Comparison of ENCODE assay signal across 26 mouse cellular contexts in genomic region chr1:71342861-71343554, GRCm38 (mm10).
A peak's percentile ranks its signal among the peaks of the same experiment; 100 is the strongest.
DNase-seq lines count a peak whose midpoint lies in the region; ATAC-seq lines count a peak whose summit lies in the region.
"Had no signal": no experiment of that assay in that cellular context is flagged by ENCODE, and none has a peak within 500 bp of the region (broad histone marks: within the 10 kb centered on the region; RNA-seq: fewer than 3 reads in every experiment).

No protein-coding gene starts in this region.

- H3K9me3 ChIP-seq in forebrain, embryonic 16.5 days (ENCODE audit: control insufficient read depth, low read length): no peaks in the 10 kb centered on the region
- no peaks in the 10 kb centered on the region for H3K9me3 ChIP-seq in forebrain, embryonic 10.5 days
- no peaks in the 10 kb centered on the region for H3K9me3 ChIP-seq in midbrain, embryonic 14.5 days (ENCODE audit: control insufficient read depth, low read length)
- no peaks in the 10 kb centered on the region for H3K9me3 ChIP-seq in midbrain, embryonic 13.5 days
- H3K9me3 ChIP-seq: embryonic facial prominence, embryonic 10.5 days; embryonic facial prominence, embryonic 15.5 days; heart, embryonic 13.5 days; kidney, embryonic 15.5 days; limb, embryonic 13.5 days; lung, embryonic 15.5 days had no signal

- no peak overlapping the region for H3K27ac ChIP-seq in forebrain, embryonic 16.5 days (ENCODE audit: low read length)
- no peak overlapping the region for H3K27ac ChIP-seq in forebrain, embryonic 10.5 days
- H3K27ac ChIP-seq in midbrain, embryonic 14.5 days (replicated peaks; ENCODE audit: low read depth, low read length): no peak overlapping the region
- no peak overlapping the region for H3K27ac ChIP-seq in midbrain, embryonic 13.5 days
- H3K27ac ChIP-seq: embryonic facial prominence, embryonic 10.5 days; embryonic facial prominence, embryonic 15.5 days; heart, embryonic 13.5 days; kidney, embryonic 15.5 days; layer of hippocampus, adult 2 months; left cerebral cortex, adult 2 months; limb, embryonic 13.5 days; lung, embryonic 15.5 days had no signal

- no peak overlapping the region for H3K9ac ChIP-seq in forebrain, embryonic 16.5 days (replicated peaks; ENCODE audit: low read depth, low read length)
- H3K9ac ChIP-seq in midbrain, embryonic 14.5 days (replicated peaks; ENCODE audit: low read length): no peak overlapping the region
- H3K9ac ChIP-seq in midbrain, embryonic 13.5 days (replicated peaks): no peak overlapping the region
- H3K9ac ChIP-seq: embryonic facial prominence, embryonic 15.5 days; heart, embryonic 13.5 days; kidney, embryonic 15.5 days; limb, embryonic 13.5 days; lung, embryonic 15.5 days had no signal

- no peak overlapping the region for H3K4me3 ChIP-seq in forebrain, embryonic 16.5 days (replicated peaks; ENCODE audit: low read length)
- H3K4me3 ChIP-seq in forebrain, embryonic 10.5 days: no peak overlapping the region
- H3K4me3 ChIP-seq in midbrain, embryonic 14.5 days (replicated peaks; ENCODE audit: low read depth, low read length): no peak overlapping the region
- H3K4me3 ChIP-seq in midbrain, embryonic 13.5 days (replicated peaks): no peak overlapping the region
- H3K4me3 ChIP-seq: embryonic facial prominence, embryonic 10.5 days; embryonic facial prominence, embryonic 15.5 days; heart, embryonic 13.5 days; kidney, embryonic 15.5 days; layer of hippocampus, adult 2 months; left cerebral cortex, adult 2 months; limb, embryonic 13.5 days; lung, embryonic 15.5 days had no signal

- H3K27me3 ChIP-seq in forebrain, embryonic 16.5 days (replicated peaks; ENCODE audit: control insufficient read depth, insufficient read depth, low read length): no peaks in the 10 kb centered on the region
- no peaks in the 10 kb centered on the region for H3K27me3 ChIP-seq in forebrain, embryonic 10.5 days (ENCODE audit: poor library complexity, severe bottlenecking)
- H3K27me3 ChIP-seq in midbrain, embryonic 14.5 days (ENCODE audit: control insufficient read depth, insufficient read depth, low read length): no peaks in the 10 kb centered on the region
- no peaks in the 10 kb centered on the region for H3K27me3 ChIP-seq in midbrain, embryonic 13.5 days
- H3K27me3 ChIP-seq: embryonic facial prominence, embryonic 15.5 days; heart, embryonic 13.5 days; kidney, embryonic 15.5 days; limb, embryonic 13.5 days; lung, embryonic 15.5 days had no signal

- WGBS in forebrain, embryonic 16.5 days: 18% methylated on average over 3 of the region's 3 CpGs
- 71% methylated on average over 3 of the region's 3 CpGs for WGBS in forebrain, embryonic 10.5 days
- WGBS in midbrain, embryonic 14.5 days: 55% methylated on average over 3 of the region's 3 CpGs
- WGBS in midbrain, embryonic 13.5 days: 42% methylated on average over 3 of the region's 3 CpGs

- no peaks in the 10 kb centered on the region for H3K36me3 ChIP-seq in forebrain, embryonic 16.5 days (ENCODE audit: control insufficient read depth, insufficient read depth)
- no peaks in the 10 kb centered on the region for H3K36me3 ChIP-seq in forebrain, embryonic 10.5 days (replicated peaks)
- H3K36me3 ChIP-seq in midbrain, embryonic 14.5 days (ENCODE audit: control insufficient read depth, insufficient read depth, low read length): no peaks in the 10 kb centered on the region
- no peaks in the 10 kb centered on the region for H3K36me3 ChIP-seq in midbrain, embryonic 13.5 days
- H3K36me3 ChIP-seq: embryonic facial prominence, embryonic 10.5 days; embryonic facial prominence, embryonic 15.5 days; heart, embryonic 13.5 days; kidney, embryonic 15.5 days; limb, embryonic 13.5 days; lung, embryonic 15.5 days had no signal

- H3K4me2 ChIP-seq in forebrain, embryonic 16.5 days (ENCODE audit: low read length): no peak overlapping the region
- no peak overlapping the region for H3K4me2 ChIP-seq in midbrain, embryonic 14.5 days (ENCODE audit: low read length)
- H3K4me2 ChIP-seq in midbrain, embryonic 13.5 days (replicated peaks): no peak overlapping the region
- H3K4me2 ChIP-seq: embryonic facial prominence, embryonic 15.5 days; heart, embryonic 13.5 days; kidney, embryonic 15.5 days; limb, embryonic 13.5 days; liver, embryonic 11.5 days; lung, embryonic 15.5 days had no signal

- ATAC-seq in forebrain, embryonic 16.5 days: 0 out of 2 replicates have a peak, but pooled peaks have one; percentile 37
- ATAC-seq in midbrain, embryonic 14.5 days (ENCODE audit: low FRiP score, low TSS enrichment): no peak
- no peak for ATAC-seq in midbrain, embryonic 13.5 days
- ATAC-seq: CD4-positive, CD25-positive, alpha-beta regulatory T cell, adult 4 months had no signal

- peaks cover 9% of the 10 kb centered on the region for H3K4me1 ChIP-seq in forebrain, embryonic 16.5 days (replicated peaks; ENCODE audit: control insufficient read depth, insufficient read depth, low read length)
- H3K4me1 ChIP-seq in forebrain, embryonic 10.5 days: peaks cover 24% of the 10 kb centered on the region
- H3K4me1 ChIP-seq in midbrain, embryonic 14.5 days (ENCODE audit: control insufficient read depth, insufficient read depth, low read length): peaks cover 4% of the 10 kb centered on the region; the same call in 1 of the 2 replicates
- peaks cover 12% of the 10 kb centered on the region for H3K4me1 ChIP-seq in midbrain, embryonic 13.5 days (replicated peaks)
- H3K4me1 ChIP-seq: embryonic facial prominence, embryonic 10.5 days; embryonic facial prominence, embryonic 15.5 days; kidney, embryonic 15.5 days; lung, embryonic 15.5 days had no signal

- DNase-seq in forebrain, embryonic 10.5 days (ENCODE audit: extremely low spot score, low spot score): no peak
- DNase-seq in midbrain, embryonic 14.5 days: peak; percentile 49
- peak; percentile 6 for DNase-seq in mesoderm, embryonic 11.5 days (ENCODE audit: low read depth, low spot score)
- DNase-seq in retina, postnatal 1 day: peak; percentile 30
- DNase-seq in layer of hippocampus, adult 18-20 months (ENCODE audit: low spot score in 2 of 2): no peak
- DNase-seq: adrenal gland, postnatal 25 days; cerebellum, adult 18-20 months; gastrocnemius, postnatal 10 days; heart, postnatal 10 days; kidney, adult 18-20 months; kidney, postnatal 25 days; lung, postnatal 36 days; right cerebral cortex, postnatal 14 days; thymus, postnatal 4 days had no signal

Comparison
In these comparisons a context has a peak if more than half of its experiments do, and no peak if none do; other contexts are left out.
1. DNase-seq: peak in midbrain, embryonic 14.5 days (single experiment), mesoderm, embryonic 11.5 days (single experiment) and retina, postnatal 1 day (single experiment); none in forebrain, embryonic 10.5 days (single experiment) and layer of hippocampus, adult 18-20 months (0 of 2).